Mouse (Mus musculus) v-Abl transformed pro-B cells (cell line): ENCODE results near the gene Olfr902.
"Not testable (repeated sequence)": the region's sequence is repeated elsewhere in the genome, so short reads cannot be mapped to it uniquely, and the experiment has no call there.

Source experiments
- in situ Hi-C, 2 experiments: fragments of 400-800 bp; cut with MboI; formaldehyde crosslinking; loops; one replicate each; pipeline ENCODE4 v1.15.1; 2025; ENCODE audit not compliant: unreplicated experiment in 2 of 2

The Olfr902 gene

DNA sequence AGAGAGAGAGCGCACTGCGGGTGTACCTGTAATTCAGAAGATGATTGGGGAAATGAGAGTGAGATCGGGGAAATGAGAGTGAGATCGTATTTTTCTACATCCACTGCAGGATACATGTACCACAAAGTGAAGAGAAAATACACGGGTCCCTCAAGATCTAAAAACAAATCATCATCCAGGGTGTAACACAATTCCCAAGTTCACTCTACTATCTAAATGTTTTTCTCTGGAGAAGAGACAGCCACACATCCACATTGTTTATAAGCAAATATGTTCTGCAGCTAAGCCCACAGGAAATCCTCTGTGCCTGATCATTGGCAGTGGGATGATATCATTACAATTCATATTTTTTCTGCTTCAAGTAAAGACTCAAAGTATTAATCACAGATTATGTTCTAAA lies at the start of gene Olfr902:
Gene Olfr902 (plus strand): TSS at position 301 of the 400 bp plus-strand sequence.
- in situ Hi-C loops: no loop called here

DNA sequence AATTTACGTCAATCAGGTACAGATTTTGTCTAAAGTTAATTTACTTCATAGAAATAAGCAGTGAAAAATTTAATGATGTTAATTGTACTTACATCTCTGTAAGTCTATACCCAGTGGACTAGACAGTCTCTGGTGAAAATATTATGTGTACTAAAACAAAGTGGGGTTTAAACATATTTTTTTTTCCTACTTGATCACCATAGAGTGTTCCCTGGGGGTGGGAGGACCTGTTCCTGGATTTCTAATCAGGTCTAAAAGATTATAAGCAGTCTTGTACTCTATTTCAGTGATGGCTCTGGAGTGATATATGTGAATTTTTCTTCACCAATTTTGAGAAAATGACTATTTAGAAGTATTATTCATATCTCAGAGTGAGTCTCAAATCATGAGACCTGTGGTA lies 46.1 kb upstream of the Olfr902 start, which contains the start of gene Olfr147:
Gene Olfr147 (plus strand): TSS at position 301 of the 400 bp plus-strand sequence.
- in situ Hi-C loops: no loop called here

DNA sequence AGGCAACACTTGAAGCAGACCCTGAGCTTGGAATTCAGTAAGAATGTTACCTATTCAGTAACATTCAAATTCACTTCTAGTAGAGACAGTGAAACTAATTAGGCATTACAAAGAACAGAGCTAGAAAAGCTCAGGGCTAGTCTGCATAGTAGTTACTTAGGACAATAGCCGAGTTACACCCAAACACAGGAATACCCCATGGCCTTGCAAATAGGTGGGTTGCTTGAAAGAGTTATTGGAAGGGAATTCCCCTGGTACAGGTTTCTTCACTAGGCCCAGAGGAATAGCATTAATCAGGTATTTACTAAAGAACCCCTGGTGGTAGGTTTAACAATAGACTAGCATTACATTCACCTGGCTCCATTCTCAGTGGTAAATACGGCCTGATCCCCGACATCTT lies 40.0 kb upstream of the Olfr902 start:
- in situ Hi-C loops: not testable (repeated sequence)

GRCm38 (mm10) chr9:38413502-38413901 lies 34.0 kb upstream of the Olfr902 start:
- in situ Hi-C loops: not testable (repeated sequence)

DNA sequence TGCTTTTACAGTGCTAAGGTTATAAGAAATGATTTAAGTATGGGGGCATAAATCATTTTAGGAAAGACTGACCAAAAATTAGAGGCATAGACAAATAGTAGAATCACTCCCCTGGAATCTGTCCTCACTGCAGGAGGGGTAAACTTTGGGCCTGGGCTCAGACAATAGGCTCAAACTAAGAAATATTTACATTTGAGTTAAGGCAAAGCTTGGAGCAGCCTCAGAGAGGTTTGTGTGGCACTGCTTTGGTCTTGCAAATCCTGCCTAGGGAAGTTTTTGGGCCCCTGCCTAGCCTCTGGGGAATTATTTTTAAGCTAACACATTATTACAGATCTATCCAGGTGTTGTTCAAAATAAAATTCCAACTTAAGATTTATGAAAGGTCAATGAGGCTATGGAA lies 23.7 kb upstream of the Olfr902 start:
- in situ Hi-C loops: no loop called here

DNA sequence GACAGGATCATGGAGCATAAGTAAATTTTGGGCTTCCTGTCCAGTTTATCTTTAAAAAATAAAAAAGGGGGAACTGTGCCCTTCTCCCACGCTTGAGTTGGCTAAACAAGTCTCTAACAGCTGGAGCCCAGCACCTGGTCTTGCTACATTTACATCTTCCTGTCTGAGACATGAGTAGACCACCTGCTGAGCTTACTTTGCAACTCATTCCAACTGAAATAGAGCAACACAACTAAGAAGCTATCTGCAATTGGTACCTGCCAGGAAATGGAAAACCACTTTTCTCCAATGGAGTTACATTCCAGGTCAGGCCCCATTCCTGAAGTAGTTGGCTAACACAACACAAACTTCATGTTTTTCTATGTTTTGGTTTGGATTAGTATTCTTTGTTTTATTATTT lies 20.4 kb upstream of the Olfr902 start:
- in situ Hi-C loops: no loop called here

DNA sequence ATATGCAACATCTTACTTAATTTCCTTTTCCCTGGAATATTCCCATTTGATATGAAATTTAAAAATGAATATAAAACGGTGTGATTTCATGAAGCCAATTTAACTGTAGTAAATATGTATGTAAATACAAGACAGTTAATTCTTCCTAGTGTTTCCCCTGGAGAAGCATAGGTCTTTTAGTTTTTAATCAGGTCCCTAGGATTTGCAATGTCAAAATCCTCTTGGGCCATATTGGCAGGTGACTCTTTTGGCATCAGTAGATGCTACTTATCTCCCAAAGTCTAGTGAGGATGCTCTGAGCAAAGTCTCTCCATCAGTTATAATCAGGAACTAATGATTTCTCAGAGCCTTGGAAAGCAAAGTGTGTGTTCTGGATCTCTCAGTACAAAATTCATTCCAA lies 18.3 kb upstream of the Olfr902 start, which contains the start of gene Olfr901:
Gene Olfr901 (plus strand): TSS at position 301 of the 400 bp plus-strand sequence.
- in situ Hi-C loops: no loop called here

DNA sequence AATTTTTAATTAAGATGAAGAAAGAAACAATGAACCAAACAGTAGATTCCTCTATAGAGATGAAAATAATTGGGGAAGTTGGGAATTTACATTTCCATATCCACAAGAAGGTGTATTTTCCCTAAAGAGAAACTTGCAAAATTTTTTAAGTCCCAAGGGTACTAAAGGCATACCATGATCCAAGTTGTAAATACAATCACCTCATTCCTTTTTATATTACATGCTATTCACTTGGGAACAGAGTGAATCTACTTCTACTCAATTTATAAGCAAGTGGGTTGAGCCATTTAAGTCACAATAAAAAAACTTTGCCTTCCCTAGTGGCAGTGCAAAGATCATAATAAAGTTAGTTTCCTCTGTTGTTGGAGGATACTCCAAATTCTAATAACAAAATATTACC lies 15.4 kb downstream of the Olfr902 start, which contains the start of gene Olfr904:
Gene Olfr904 (plus strand): TSS at position 301 of the 400 bp plus-strand sequence.
- in situ Hi-C loops: no loop called here

- in situ Hi-C loops: no loop called here
Observed at GRCm38 (mm10) chr9:38470807-38471206, 23.4 kb downstream of the Olfr902 start, which contains the start of gene Olfr905. Gene Olfr905 (plus strand): TSS chr9:38471107.

DNA sequence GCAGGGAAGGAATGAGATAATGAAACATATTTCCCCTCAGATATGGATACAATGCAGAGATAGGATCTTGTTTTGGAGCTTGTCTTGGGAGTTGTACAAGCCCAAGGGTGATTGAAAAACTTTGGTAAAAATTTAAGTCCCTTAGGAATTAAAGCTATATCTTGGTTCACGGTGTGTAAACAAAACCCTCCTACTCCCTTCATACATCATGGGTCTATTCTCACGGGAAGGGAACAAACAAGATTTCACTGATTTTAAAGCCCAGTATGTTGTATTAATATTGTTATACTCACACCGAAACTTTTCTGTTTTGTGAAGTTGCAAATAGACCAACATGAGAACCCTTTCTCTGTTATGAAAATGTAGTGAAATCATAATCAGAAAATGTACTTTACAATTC lies 39.3 kb downstream of the Olfr902 start, which contains the start of gene Olfr906:
Gene Olfr906 (plus strand): TSS at position 301 of the 400 bp plus-strand sequence.
- in situ Hi-C loops: no loop called here

DNA sequence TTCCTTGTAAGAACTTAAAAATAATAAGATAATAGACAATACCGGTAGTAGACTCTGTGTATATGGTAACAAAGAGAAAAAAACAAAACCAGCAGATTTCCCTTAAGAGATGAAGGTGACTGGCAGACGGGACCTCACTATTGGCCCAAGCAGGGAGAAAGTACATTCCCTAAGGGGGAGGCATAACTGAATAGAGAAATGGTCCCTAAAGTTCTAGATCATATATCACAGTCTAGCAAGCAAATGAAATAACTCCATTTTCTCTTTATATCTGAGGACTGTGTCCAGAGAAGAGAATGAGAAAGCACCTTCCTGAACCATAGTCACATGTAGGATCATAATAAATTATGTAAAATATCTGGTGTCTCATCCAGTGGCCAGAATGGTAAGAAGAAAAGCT lies 48.0 kb downstream of the Olfr902 start, which contains the start of gene Olfr907:
Gene Olfr907 (plus strand): TSS at position 301 of the 400 bp plus-strand sequence.
- in situ Hi-C loops: no loop called here
